Mouse (Mus musculus) T-helper 1 cell (primary cell): ENCODE measurements at regions not wholly inside any gene's neighbourhood (a gene's known extent, or its start where the extent isn't known, plus 50 kb on each side); places are given as distances from the start of the nearest gene placed in this dataset.

ENCODE experiments used
- in situ Hi-C: fragments of 300-600 bp; cut with MboI, MseI; formaldehyde crosslinking; loops from one replicate; pipeline ENCODE4 v1.15.1; 2025; ENCODE audit warnings: high pct_unique_total_duplicates

GRCm38 (mm10) chr8:18316488-18316887 lies 661.6 kb downstream of the Defb40 start:
- in situ Hi-C loops = no loop called here

- in situ Hi-C loops = no loop called here
Measured at GRCm38 (mm10) chr8:18311597-18311996, 666.5 kb downstream of the Defb40 start.

GRCm38 (mm10) chr8:18310927-18311326 lies 667.1 kb downstream of the Defb40 start:
- in situ Hi-C loops = no loop called here

- in situ Hi-C loops = no loop called here
Measured at GRCm38 (mm10) chr8:18287536-18288237, 690.4 kb downstream of the Defb40 start.

- in situ Hi-C loops = no loop called here
Measured at GRCm38 (mm10) chr8:18279932-18280331, 698.1 kb downstream of the Defb40 start.

- in situ Hi-C loops = no loop called here
Measured at GRCm38 (mm10) chr8:18268301-18268700, 709.8 kb downstream of the Defb40 start.

GRCm38 (mm10) chr8:18258287-18258961 lies 719.6 kb downstream of the Defb40 start:
- in situ Hi-C loops = no loop called here

- in situ Hi-C loops = no loop called here
Measured at GRCm38 (mm10) chr8:18246299-18246698, 731.8 kb downstream of the Defb40 start.

GRCm38 (mm10) chr8:18217599-18217998 lies 760.5 kb downstream of the Defb40 start:
- in situ Hi-C loops = no loop called here

- in situ Hi-C loops = no loop called here
Measured at GRCm38 (mm10) chr8:18217192-18217591, 760.9 kb downstream of the Defb40 start.

- in situ Hi-C loops = no loop called here
Measured at GRCm38 (mm10) chr8:18216516-18216915, 761.5 kb downstream of the Defb40 start.

GRCm38 (mm10) chr8:18210067-18210466 lies 768.0 kb downstream of the Defb40 start:
- in situ Hi-C loops = no loop called here

GRCm38 (mm10) chr8:18208658-18209057 lies 769.4 kb downstream of the Defb40 start:
- in situ Hi-C loops = no loop called here

- in situ Hi-C loops = no loop called here
Measured at GRCm38 (mm10) chr8:18187486-18187885, 790.6 kb downstream of the Defb40 start.

GRCm38 (mm10) chr8:18175544-18176092 lies 802.4 kb downstream of the Defb40 start:
- in situ Hi-C loops = no loop called here

- in situ Hi-C loops = no loop called here
Measured at GRCm38 (mm10) chr8:18158619-18159018, 819.4 kb downstream of the Defb40 start.

- in situ Hi-C loops = no loop called here
Measured at GRCm38 (mm10) chr8:18115333-18116044, 862.6 kb downstream of the Defb40 start.

GRCm38 (mm10) chr8:18113262-18113661 lies 864.8 kb downstream of the Defb40 start:
- in situ Hi-C loops = no loop called here

GRCm38 (mm10) chr8:18109480-18109879 lies 868.6 kb downstream of the Defb40 start:
- in situ Hi-C loops = no loop called here

- in situ Hi-C loops = no loop called here
Measured at GRCm38 (mm10) chr8:18106827-18107226, 871.2 kb downstream of the Defb40 start.

- in situ Hi-C loops = no loop called here
Measured at GRCm38 (mm10) chr8:18065456-18065855, 912.6 kb downstream of the Defb40 start.

- in situ Hi-C loops = no loop called here
Measured at GRCm38 (mm10) chr8:18059526-18059925, 918.5 kb downstream of the Defb40 start.
